Mouse (Mus musculus) hindbrain, postnatal 0 days (tissue): ENCODE data around the gene Unk. TPM values are rescaled to one million over a fixed set of nuclear protein-coding genes. Genes with fewer than 3 reads are reported as not detected.

Experiments
- ATAC-seq: fragments of 200-750 bp; cut with Nextera tagmentation; 2 replicates; pipeline ENCODE4 v1.8.0; 2017; ENCODE audit warnings: mild to moderate bottlenecking, moderate TSS enrichment, moderate library complexity
- DNase-seq: peaks from one replicate; pipeline ENCODE4 v3.0.0-alpha.2; 2015; ENCODE audit warnings: low spot score
- H3K27ac ChIP-seq: fragments of 300-500 bp; sonication (generic); 2 replicates; pipeline ENCODE4 v1.5.1; 2014; ENCODE audit warnings: mild to moderate bottlenecking
- H3K27me3 ChIP-seq: fragments of 300-500 bp; sonication (generic); 2 replicates; pipeline ENCODE4 v1.6.1; 2014; ENCODE audit warnings: low read length, mixed read lengths; ENCODE audit not compliant: insufficient read depth
- H3K36me3 ChIP-seq: fragments of 300-500 bp; sonication (generic); 2 replicates; pipeline ENCODE4 v1.6.1; 2014; ENCODE audit warnings: low read length, mixed read lengths; ENCODE audit not compliant: insufficient read depth
- H3K4me1 ChIP-seq: fragments of 300-500 bp; sonication (generic); 2 replicates; pipeline ENCODE4 v1.6.1; 2014; ENCODE audit warnings: antibody characterized with exemption, low read length, mixed read lengths; ENCODE audit not compliant: insufficient read depth
- H3K4me2 ChIP-seq: fragments of 300-500 bp; sonication (generic); 2 replicates; pipeline ENCODE4 v1.6.1; 2014; ENCODE audit warnings: low read depth, mild to moderate bottlenecking, low read length, moderate library complexity, mixed read lengths
- H3K4me3 ChIP-seq: fragments of 300-500 bp; sonication (generic); 2 replicates; pipeline ENCODE4 v1.5.1; 2014; ENCODE audit warnings: low read length
- H3K9ac ChIP-seq: fragments of 300-500 bp; sonication (generic); replicated peaks from 2 replicates; pipeline ENCODE4 v1.6.1; 2014; ENCODE audit warnings: mild to moderate bottlenecking, low read length, moderate library complexity, mixed read lengths
- H3K9me3 ChIP-seq: fragments of 300-500 bp; sonication (generic); 2 replicates; pipeline ENCODE4 v1.6.1; 2016; ENCODE audit warnings: low read length, mixed read lengths
- CTCF ChIP-seq: IDR thresholded peaks from 2 replicates; pipeline ENCODE4 v1.5.1; 2016; ENCODE audit warnings: antibody characterized with exemption, control low read depth, low read depth
- WGBS: fragments of 180-500 bp; shearing (Covaris S2); extraction: QIAGEN DNeasy Blood & Tissue Kit; methylation state at CpG from one replicate; pipeline ENCODE4 v1.1.7; 2014; 5-methylcytosine and 5-hydroxymethylcytosine counted together
- polyA plus RNA-seq: library from polyadenylated mRNA; unstranded; fragments of >200 nt; fragmentation: Nextera tagmentation; extraction: Ambion mirVana; gene quantifications from 2 replicates; pipeline ENCODE4 v1.2.1, GENCODE M21; 2015
- total RNA-seq: library from RNA; depleted of rRNA; stranded (reverse); fragments of >200 nt; gene quantifications from 2 replicates; pipeline ENCODE4 v1.2.3, GENCODE M21; 2014

The Unk gene
- total and polyA plus RNA-seq, 2 experiments from 2014 or later = 24.5 to 47.1 TPM

DNA sequence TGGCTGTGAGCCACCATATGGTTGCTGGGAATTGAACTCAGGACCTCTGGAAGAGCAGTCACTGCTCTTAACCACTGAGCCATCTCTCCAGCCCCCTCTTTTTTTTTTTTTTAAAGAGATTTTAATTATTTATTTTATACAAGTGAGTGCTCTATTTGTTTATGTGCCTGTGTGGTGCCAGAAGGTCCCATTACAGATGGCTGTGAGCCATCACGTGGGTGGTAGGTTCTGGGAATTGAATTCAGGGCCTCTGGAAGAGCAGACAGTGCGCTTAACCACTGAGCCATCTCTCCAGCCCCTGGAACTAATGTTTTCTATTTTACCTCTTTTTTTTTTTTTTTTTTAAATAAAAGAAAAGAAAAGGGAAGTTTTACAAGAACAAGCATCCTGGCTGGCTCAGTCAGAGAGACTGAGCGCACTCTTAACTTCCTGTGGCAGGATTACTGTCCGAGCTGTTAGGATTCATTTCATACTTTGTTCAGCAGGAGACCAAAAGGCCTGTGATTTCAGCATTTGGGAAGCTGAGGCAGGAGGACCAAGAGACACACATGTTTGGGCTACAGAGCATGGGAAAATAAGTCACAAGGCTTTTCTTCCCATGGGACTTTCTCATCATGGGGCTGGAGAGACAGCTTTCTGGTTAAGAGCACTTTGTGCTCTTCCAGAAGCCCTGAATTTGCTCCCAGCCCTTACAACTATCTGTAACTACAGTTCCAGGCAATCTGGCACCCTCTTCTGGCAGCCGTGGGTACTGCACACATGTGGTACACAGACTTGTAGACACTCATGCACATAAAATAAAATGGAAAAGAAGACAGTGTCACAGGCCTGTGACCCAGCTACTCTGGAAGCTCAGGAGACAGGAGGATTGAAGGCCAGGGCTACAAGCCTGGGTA is 66.3 kb downstream of the Unk start:
- Histone ChIP-seq H3K27ac (no peak overlapping the region), H3K36me3 (no peaks in the 10 kb centered on the region), H3K4me2 (no peak overlapping the region), H3K9ac (no peak overlapping the region), H3K4me3 (no peak overlapping the region), H3K27me3 (no peaks in the 10 kb centered on the region), H3K9me3 (no peaks in the 10 kb centered on the region), H3K4me1 (no peaks in the 10 kb centered on the region)
- peak; percentile 58 for TF ChIP-seq CTCF
- no peak for ATAC-seq
- WGBS = 95% methylated on average over 5 of the region's 5 CpGs
- no peak for DNase-seq

DNA sequence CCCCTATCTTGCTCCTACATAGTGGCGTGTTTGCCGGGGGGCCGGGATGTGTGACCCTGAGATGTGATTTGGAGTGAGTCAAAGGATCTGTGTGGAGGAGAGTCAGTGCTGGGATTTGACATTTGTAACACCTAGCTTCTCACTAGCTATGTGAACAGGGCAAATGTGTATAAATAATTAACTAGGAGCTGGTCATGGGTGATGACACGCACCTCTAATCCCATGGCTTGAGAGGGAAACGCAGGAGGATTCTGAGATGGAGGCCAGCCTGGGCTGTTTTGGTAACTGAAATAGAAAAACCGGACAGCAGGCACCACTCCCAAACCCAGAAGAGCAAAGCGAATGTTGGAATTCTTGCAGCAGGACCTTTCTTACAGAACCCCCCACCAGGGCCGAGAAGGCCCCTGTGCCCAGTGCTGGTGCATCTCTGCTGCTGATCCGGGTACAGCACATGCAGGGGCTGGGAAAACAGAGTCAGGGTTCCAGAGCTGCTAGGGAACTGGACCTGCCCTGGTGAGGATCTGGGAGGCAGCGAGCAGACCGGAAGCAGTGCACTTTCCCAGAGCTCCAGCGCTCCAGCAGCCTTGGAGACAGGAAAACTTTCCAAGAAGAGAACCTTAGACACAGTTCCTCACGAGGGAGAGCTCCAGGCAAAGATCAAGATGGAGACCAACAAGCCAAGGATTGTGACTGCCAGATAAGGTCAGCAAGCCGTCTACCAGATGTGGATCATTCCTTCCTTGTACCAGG is 68.8 kb downstream of the Unk start:
- 73% methylated on average over 14 of the region's 14 CpGs for WGBS
- no peak overlapping the region for H3K4me2 ChIP-seq
- H3K27me3 ChIP-seq = no peaks in the 10 kb centered on the region
- H3K4me1 ChIP-seq = no peaks in the 10 kb centered on the region
- H3K27ac ChIP-seq = no peak overlapping the region
- H3K9me3 ChIP-seq = no peaks in the 10 kb centered on the region
- no peak overlapping the region for H3K4me3 ChIP-seq
- no peaks in the 10 kb centered on the region for H3K36me3 ChIP-seq
- ATAC-seq (no peak), DNase-seq (no peak)
- no peak overlapping the region for H3K9ac ChIP-seq
- TF ChIP-seq CTCF = no peak

DNA sequence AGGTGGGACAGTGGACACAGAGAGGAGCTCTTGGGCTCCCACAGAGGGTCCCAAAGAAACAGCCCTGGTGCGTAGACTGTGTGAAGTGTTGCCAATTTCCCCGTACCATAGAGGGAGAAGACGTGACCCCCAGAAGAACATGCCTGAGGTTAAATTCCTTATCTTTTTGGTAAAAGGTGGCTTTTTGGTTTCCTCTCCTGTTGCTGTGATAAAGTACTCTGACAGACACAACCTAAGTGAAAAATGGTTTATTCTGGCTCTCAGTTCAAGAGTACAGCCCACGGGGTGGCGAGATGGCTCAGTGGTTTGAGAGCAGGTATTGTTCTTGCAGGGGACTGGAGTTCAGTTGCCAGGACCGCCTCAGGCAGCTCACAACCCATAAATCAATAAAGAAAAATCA is 69.3 kb downstream of the Unk start:
- Histone ChIP-seq H3K36me3 (no peaks in the 10 kb centered on the region), H3K9ac (no peak overlapping the region), H3K27ac (no peak overlapping the region), H3K4me3 (no peak overlapping the region), H3K27me3 (no peaks in the 10 kb centered on the region), H3K4me2 (no peak overlapping the region), H3K4me1 (0 out of 2 replicates have a peak, but pooled peaks cover 6% of the 10 kb centered on the region), H3K9me3 (no peaks in the 10 kb centered on the region)
- no peak for TF ChIP-seq CTCF
- ATAC-seq (no peak), DNase-seq (no peak)
- 88% methylated on average over 6 of the region's 6 CpGs for WGBS

DNA sequence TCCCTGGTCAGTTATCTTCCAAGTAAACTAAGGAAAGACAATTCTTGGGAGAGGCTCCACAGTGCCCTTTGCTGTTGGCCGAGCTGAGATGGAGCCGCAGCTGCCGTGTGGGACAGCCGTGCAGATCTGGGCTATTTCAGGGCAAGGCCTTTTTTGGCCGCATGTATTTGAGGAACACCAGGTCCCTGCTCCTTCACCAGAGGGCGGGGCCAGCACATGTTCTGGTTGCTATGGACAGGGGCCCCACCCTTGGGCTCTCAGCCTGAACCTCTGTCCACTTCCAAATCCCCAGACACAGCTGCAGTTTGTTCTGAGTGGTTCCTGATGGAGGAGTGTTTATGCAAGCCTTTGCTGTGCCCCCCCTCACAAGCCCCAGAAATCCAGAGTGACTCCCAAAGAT is 70.3 kb downstream of the Unk start:
- no peak overlapping the region for H3K27ac ChIP-seq
- DNase-seq (no peak), ATAC-seq (no peak)
- TF ChIP-seq CTCF = no peak
- H3K4me1 ChIP-seq = 0 out of 2 replicates have a peak, but pooled peaks cover 6% of the 10 kb centered on the region
- H3K27me3 ChIP-seq = no peaks in the 10 kb centered on the region
- H3K9ac ChIP-seq = no peak overlapping the region
- H3K36me3 ChIP-seq = no peaks in the 10 kb centered on the region
- H3K4me3 ChIP-seq = no peak overlapping the region
- H3K9me3 ChIP-seq = no peaks in the 10 kb centered on the region
- WGBS = 78% methylated on average over 6 of the region's 6 CpGs
- no peak overlapping the region for H3K4me2 ChIP-seq

DNA sequence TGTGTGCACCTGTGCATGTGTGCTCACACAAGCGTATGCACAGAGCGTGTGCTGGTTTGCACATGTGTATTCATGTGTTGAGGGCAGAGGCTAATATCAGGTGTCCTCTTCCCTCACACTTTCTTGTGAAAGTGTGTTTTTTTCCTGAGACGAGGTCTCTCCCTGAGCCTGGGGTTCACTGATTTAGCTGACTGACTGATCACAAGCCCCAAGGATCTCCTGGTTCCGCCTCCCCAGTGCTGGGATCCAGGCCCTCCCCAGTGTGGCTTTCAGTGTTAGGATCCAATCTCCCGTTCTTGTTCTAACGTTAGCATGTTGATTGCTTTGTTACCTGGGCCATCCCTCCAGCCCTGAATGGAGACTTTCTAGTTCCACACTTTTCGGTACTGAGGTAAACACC is 70.7 kb downstream of the Unk start:
- H3K4me1 ChIP-seq = 0 out of 2 replicates have a peak, but pooled peaks cover 6% of the 10 kb centered on the region
- DNase-seq (no peak), ATAC-seq (no peak)
- H3K4me3 ChIP-seq = no peak overlapping the region
- H3K9ac ChIP-seq = no peak overlapping the region
- no peaks in the 10 kb centered on the region for H3K9me3 ChIP-seq
- H3K27ac ChIP-seq = peak overlapping the region; percentile 78; the same call in 1 of the 2 replicates
- no peaks in the 10 kb centered on the region for H3K27me3 ChIP-seq
- no peak for TF ChIP-seq CTCF
- H3K4me2 ChIP-seq = no peak overlapping the region
- H3K36me3 ChIP-seq = no peaks in the 10 kb centered on the region
- WGBS = 82% methylated on average over 7 of the region's 7 CpGs

DNA sequence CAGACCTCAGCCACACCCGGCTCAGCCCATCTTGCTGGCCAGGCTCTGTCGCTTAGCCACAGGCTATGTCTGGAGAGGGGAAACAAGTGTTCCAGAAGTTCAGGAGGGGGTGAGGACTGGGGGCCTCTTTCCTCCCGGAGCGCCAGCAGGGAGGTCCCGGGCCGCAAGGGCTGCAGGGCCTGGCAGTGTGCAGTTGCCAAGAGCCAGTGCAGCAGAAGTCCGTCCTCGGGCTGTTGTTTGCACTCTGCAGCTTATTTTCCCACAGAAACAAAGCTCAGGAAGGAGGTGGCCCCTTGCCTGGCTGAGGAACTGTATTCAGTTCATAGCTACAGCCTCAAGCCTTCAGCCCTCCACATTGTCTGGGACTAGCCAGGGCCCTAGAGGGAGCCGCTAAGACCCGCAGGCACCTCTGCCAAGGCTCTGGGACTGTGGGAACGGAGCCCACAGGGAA is 71.8 kb downstream of the Unk start:
- peak; percentile 85; the same call in 1 of the 2 replicates for ATAC-seq
- no peaks in the 10 kb centered on the region for H3K9me3 ChIP-seq
- DNase-seq = peak; percentile 69
- no peak overlapping the region for H3K4me2 ChIP-seq
- no peaks in the 10 kb centered on the region for H3K36me3 ChIP-seq
- TF ChIP-seq CTCF = no peak; the same call in 1 of the 2 replicates
- 17% methylated on average over 11 of the region's 11 CpGs for WGBS
- H3K27ac ChIP-seq = peak overlapping the region; percentile 78
- no peaks in the 10 kb centered on the region for H3K27me3 ChIP-seq
- no peak overlapping the region for H3K4me3 ChIP-seq
- H3K9ac ChIP-seq = 0 out of 2 replicates have a peak overlapping the region, but pooled peaks have one; percentile 3
- 0 out of 2 replicates have a peak, but pooled peaks cover 6% of the 10 kb centered on the region for H3K4me1 ChIP-seq
